Mouse (Mus musculus): ENCODE measurements around the gene Zfp575.
"Not testable (repeated sequence)": the region's sequence is repeated elsewhere in the genome, so short reads cannot be mapped to it uniquely, and the experiment has no call there.

Zfp575 gene

DNA sequence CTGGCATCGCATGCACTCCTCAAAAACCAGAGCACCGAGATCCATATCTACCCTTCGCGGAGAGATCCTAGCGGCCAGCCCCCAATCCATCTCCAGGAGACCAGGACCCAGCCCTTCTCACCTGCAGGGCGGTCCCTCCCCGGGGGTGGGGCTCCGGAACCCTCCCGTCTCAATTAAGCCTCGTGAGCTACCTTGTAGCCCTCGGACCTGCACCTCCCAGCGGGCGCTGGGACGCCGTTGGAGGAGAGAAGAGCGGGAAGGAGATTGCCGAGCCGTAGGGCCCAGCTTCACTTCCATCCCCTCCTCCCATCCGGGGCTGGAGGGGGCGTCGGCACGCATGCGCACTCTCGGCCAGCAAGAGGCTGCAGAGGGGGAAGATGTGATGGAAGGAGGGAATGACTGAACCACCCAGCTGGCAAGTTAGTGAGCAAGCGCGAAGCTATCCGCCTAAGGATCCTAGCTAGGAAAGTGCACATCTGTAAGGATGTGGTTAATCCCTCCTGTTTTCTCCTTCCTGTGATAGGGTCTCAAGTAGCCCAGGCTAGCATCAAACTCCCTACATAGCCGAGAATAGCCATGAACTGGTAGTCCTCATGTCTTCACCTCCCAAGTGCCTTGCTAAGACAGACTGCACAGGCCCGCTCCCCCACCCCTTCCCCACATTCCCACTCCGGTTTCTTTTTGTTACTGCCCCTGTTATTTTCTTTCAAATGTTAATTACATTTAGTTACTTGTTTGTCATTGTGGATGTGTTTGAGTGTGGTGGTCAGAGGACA is at the start of gene Zfp575, which contains the start of gene Ethe1:
Gene Zfp575, minus strand, starts transcription at position 312 of the 776 bp plus-strand sequence.
Gene Ethe1, plus strand, starts transcription at position 214 of the 776 bp plus-strand sequence.
- no peak for DNase-seq

- no peak for DNase-seq
Observed at GRCm38 (mm10) chr7:24637046-24637445, 49.6 kb upstream of the Zfp575 start.

DNA sequence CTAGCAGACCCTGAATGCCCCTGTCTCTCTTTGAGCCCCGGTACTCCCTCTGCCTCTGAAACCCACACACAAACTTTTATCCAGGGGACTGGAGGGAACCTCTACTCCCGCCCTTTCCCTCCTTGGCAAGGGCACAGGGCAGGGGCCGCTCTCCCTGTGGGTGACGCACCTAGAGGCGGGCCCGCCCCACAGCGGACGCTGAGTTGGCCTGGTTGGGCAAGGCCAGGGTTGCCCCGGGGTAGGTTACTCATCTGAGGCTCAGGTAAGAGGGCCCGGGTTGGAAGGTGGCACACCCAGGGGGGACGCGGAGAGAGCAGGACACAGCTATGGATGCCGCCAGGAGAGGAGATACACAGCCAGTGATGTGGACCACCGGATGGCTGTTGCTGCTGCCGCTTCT is 48.8 kb upstream of the Zfp575 start, which contains the start of gene Lypd3:
Gene Lypd3, plus strand, starts transcription at position 287 of the 400 bp plus-strand sequence.
- DNase-seq, result no peak

GRCm38 (mm10) chr7:24630116-24630880 is 42.9 kb upstream of the Zfp575 start:
- DNase-seq, result no peak

DNA sequence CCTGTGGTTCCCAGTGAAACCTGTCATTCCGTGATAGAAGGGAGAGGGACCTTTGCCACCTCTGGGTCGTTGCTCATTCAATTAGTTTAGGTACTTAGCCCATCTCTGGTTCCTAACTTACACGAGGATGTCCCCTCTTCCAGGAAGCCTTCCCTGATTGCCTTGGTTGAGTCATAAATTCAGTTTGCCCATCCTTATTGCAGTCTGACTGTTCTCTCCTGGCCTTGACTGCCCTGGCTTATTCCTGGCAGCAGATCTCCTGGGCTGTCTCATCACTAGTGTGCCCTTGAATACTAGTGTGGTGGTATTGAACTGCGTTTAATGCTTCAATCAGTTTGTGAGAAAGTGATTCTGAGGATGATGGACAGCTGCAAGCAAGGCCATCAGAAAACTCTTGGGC is 42.2 kb upstream of the Zfp575 start:
- DNase-seq, result no peak

- DNase-seq, result peak; percentile 79
Observed at GRCm38 (mm10) chr7:24628685-24629610, 41.5 kb upstream of the Zfp575 start.

DNA sequence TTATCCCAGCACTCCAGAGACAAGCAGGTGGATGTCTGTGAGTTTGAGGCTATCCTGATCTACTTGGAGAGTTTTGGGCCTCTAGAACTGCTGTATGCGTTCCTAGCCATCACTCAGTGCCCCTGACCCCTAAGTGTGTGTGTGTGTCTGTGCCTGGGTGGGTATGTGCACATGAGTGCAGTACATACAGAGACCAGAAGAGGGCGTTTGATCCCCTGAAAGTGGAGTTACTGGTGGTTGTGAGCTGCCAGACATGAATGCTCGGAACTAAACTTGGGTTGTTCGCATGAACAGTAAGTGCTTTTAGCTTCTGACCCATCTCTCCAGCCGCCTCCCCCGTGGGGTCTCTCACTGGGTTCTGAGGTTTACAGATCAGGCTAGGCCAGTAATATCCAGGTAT is 35.5 kb upstream of the Zfp575 start:
- DNase-seq, result no peak

- DNase-seq, result no peak
Observed at GRCm38 (mm10) chr7:24621193-24621592, 33.8 kb upstream of the Zfp575 start.

DNA sequence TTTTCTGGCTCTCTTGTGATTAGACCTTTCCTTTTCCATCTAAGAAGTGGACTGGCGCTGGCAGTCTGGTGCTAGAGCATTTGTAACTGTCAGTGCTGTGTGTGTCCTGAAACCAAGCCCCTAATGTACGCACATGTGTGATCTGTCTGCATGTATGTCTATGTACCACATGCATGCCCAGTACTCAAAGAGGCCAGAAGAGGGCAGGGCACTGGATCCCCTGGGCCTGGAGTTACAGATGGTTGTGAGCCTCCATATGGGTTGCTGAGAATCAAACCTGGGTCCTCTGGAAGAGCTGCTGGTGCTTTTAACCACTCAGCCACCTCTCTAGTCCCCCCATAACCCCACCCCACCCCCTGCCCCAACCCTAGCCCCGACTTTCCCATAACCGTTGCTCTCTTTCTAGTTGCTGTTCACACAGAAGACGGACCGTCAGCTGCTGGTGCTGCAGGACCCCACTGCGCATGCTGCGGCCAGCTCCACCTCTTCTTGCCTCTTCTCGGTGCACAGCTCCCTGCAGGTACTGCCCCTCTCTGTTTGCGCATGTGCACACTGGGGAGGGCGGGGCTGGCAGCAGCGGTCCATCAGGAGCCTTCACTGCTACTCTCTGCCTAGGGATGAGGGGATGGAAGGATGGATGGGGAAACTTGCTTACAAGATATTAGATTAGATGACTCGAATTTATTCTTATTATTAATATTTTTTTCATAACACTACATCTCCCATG is 32.4 kb upstream of the Zfp575 start:
- DNase-seq, result no peak

DNA sequence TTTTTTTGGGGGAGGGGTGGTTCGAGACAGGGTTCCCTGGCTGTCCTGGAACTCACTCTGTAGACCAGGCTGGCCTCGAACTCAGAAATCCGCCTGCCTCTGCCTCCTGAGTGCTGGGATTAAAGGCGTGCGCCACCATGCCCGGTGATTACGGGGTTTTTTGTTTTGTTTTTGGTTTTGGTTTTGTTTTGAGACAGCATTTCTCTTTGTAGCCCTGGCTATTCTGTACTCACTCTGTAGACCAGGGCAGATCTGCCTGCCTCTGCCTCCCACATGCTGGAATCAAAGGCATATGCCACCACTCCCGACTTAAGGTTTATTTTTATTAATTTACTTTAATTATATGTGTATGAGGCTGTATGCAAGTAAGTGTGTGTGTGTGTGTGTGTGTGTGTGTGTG is 30.9 kb upstream of the Zfp575 start:
- DNase-seq, result not testable (repeated sequence)

GRCm38 (mm10) chr7:24617763-24618162 is 30.3 kb upstream of the Zfp575 start:
- DNase-seq, result no peak

DNA sequence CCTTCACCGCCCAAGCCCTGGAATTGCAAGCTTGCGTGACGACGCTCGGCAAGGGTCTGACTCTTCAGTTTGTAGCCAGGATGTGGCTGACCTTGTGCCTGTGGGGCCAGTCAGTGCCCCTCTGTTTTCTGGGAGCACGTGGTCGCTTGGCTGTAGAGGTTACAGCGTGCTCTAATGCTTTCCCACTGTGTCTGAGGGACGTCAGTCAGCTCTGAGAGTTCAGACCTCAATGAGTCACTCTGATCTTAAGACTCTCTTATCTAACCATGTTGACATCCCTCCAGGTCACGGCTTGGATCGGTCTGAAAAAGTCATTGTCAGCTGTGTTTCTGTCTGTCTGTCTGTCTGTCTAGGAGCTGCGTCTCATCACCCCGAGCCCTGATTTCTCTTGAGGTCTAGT is 27.4 kb upstream of the Zfp575 start:
- DNase-seq, result no peak

DNA sequence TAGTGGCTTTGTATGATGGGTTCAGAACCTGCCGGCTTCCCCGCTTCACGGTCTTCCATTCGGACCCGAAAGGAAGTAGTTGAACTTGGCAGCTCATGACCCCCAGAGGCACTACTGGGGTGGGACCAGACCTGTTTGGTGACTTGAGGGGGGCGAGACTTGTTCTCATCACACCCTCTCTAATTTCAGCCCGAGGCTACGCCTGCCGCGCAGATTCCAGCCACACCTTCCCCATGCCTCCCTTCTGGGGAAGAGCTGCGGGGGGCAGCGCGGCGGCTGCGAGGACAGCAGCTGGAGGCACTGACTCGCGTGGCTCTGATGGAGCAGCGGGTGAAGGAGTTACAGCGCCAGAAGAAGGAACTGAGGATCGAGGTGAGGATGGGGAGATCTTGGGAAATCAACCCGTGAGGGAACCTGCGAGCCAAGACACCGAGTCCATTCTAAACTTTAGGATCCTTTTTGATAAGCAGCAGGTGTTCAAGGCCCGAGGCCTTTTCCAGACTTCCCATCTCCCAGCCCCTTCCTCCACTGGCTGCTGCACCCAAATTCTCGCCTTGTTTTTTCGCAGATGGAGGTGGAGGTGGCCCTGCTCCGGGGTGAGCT is 25.0 kb upstream of the Zfp575 start:
- DNase-seq, result no peak

- DNase-seq, result no peak
Observed at GRCm38 (mm10) chr7:24611709-24612108, 24.3 kb upstream of the Zfp575 start.

- DNase-seq, result peak; percentile 92
Observed at GRCm38 (mm10) chr7:24610879-24611494, 23.5 kb upstream of the Zfp575 start.

DNA sequence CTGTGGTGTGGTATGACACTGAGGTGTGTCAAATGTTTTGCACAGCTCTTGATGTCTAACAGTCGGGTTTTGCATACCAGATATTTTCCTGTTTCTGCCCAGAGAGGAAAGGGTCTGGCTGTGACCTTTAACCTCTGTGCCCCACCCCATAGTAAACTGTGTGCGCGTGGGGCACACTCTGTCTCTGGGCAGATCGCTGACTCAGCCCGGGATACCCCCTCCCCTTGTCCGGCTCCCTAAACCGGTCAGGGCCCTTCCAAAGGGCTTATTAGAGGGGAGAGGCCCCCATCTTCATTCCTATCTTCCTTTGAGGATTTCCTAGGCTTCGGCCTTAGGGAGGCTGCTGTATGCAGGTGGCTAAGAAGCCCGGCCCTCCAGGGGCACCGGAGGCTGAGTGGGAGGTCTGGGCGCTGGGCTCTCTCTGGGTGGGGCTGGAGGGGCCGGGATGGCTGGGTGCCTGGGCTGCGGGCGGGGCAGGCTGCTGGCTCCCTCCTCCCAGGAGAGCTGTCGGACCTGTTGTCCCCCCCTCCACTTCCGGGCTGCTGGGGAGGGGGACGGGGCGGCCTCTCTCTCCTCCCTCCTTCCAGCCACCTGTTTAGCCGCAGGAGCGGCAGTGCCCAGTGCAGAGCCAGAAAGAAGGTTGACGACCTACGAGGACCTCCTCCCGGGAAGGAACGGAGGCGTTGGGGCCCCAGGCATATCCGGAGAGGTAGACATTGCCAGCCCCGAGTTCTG is 22.9 kb upstream of the Zfp575 start, which contains the start of gene Phldb3:
Gene Phldb3, plus strand, starts transcription at position 620 of the 735 bp plus-strand sequence.
- DNase-seq, result no peak

DNA sequence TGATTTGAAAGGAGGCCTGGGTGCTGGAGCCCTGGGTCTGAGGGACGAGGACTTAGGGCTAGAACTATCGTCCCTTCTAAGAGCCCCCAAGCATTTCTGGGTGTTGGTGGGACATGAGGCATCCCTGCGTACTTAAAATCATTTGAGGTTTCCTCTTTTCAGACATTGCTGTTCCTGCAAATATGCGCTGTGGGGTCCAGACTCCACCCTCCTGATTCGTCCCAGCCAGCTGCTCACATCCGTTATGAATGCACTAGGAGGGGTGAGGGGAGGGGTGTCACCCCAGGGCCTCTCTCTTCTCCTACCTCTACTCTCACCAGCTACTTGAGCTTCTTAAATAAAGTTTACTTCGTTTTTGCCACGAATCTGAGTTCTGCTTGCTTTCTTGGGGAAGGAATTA is 21.1 kb upstream of the Zfp575 start:
- no peak for DNase-seq

DNA sequence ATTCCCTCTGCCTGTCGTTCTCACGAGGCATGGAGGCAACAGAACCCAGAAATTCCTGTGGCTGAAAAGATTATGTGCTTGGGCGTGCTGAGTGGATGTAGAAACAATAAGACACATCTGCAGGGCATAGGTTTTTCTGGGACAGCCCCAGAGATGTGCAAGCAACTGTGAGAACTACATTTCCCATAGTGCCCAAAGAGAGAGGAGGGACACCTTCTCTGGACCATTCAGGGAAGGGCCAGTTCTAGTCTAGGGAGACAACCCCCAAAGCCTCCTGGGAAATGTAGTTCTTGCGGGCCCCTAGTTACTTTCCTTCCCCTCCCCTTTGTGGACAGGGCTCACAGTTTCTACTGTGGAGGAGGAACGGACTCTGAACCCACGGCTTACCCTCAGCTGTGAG is 20.6 kb upstream of the Zfp575 start:
- peak; percentile 84 for DNase-seq

DNA sequence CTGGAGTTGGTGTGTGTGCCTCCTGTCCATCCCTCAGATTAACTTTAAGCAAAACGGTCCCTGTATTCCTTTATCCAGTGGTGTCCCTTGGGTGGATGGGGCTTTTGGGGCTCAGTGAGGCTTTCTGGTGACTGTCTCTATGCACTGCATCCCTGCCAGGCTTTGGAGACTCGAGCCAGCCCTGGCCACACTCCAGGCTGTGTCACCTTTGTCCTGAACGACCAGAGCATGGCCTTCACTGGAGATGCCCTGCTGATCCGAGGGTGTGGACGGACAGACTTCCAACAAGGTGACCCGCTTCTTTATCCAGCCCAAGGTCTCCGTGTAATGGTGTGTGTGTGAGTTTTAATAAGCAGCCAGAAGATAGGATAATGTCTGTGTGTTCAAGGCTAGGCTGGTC is 18.6 kb upstream of the Zfp575 start:
- DNase-seq, result no peak

DNA sequence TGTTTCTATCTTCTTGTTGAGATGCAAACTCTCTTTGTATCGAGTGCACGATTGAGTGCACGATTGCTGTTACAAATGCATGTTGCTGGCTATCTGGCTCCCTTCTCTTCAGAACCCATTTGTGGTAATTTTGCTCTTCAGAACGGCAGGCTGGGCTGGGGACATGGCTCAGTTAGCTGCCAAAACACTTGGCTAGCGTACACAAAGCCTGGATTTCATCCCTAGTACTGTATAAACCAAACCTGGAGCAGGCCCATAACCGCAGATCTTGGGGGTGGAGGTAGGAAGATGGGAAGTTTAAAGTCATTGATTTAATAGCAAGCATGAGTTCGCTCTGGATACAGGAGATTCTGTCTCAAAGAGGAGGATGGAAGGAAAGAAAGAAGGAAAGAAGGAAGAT is 18.1 kb upstream of the Zfp575 start:
- DNase-seq, result no peak
